Mouse (Mus musculus) T-helper 17 cell (primary cell): ENCODE results near the gene Olfr792.

Source experiments
- in situ Hi-C, 2 experiments: fragments of 300-600 bp; cut with MboI, MseI; formaldehyde crosslinking; loops; 1 replicate in 1 of 2; 2 replicates in 1 of 2; pipeline ENCODE4 v1.15.1; 2025; ENCODE audit warnings: high pct_unique_total_duplicates in 2 of 2

Olfr792 gene

GRCm38 (mm10) chr10:129538862-129539261 is at the start of gene Olfr792:
TSS of gene Olfr792 (plus strand) at chr10:129539162.
- in situ Hi-C loops: no loop called here

GRCm38 (mm10) chr10:129490101-129490500 is 48.9 kb upstream of the Olfr792 start:
- in situ Hi-C loops: no loop called here

GRCm38 (mm10) chr10:129498192-129498591 is 40.8 kb upstream of the Olfr792 start, which contains the start of gene Olfr790:
TSS of gene Olfr790 (plus strand) at chr10:129498492.
- in situ Hi-C loops: no loop called here

GRCm38 (mm10) chr10:129521492-129521891 is 17.5 kb upstream of the Olfr792 start, which contains the start of gene Olfr791:
TSS of gene Olfr791 (plus strand) at chr10:129521792.
- in situ Hi-C loops: no loop called here

- in situ Hi-C loops: no loop called here
Observed at GRCm38 (mm10) chr10:129549354-129549753, 10.4 kb downstream of the Olfr792 start.

- in situ Hi-C loops: no loop called here
Observed at GRCm38 (mm10) chr10:129567355-129567754, 28.4 kb downstream of the Olfr792 start, which contains the start of gene Olfr794. TSS of gene Olfr794 (plus strand) at chr10:129567655.

- in situ Hi-C loops: no loop called here
Observed at GRCm38 (mm10) chr10:129577066-129577465, 38.1 kb downstream of the Olfr792 start.
